Mouse (Mus musculus) lung, postnatal 25 days (tissue): ENCODE data around the gene Cpn2.
A peak's percentile ranks its signal among the peaks of the same experiment; 100 is the strongest.

ENCODE experiments used
- DNase-seq: peaks from one replicate; pipeline ENCODE4 v3.0.0; 2022; ENCODE audit warnings: low spot score

The Cpn2 gene

DNA sequence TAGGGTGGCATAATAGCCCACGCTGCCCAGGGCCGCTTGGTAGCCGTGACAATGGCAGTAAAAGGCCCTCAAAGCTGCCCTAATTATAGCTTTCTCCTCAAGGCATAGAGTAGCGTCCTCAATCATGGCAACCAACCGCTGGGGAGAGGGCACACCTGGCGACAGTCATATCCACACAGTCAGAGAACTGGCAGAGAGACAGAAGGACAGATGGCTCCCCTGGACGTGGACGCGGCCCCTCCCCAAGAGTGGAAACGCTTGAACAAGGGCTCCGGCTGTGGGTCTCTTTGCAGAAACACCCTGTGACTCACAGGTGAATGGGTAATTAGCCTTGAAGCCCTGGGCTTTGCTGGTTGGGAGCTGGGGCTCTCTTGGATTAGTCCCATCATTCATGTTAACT is 11.1 kb upstream of the Cpn2 start:
- no peak for DNase-seq

DNA sequence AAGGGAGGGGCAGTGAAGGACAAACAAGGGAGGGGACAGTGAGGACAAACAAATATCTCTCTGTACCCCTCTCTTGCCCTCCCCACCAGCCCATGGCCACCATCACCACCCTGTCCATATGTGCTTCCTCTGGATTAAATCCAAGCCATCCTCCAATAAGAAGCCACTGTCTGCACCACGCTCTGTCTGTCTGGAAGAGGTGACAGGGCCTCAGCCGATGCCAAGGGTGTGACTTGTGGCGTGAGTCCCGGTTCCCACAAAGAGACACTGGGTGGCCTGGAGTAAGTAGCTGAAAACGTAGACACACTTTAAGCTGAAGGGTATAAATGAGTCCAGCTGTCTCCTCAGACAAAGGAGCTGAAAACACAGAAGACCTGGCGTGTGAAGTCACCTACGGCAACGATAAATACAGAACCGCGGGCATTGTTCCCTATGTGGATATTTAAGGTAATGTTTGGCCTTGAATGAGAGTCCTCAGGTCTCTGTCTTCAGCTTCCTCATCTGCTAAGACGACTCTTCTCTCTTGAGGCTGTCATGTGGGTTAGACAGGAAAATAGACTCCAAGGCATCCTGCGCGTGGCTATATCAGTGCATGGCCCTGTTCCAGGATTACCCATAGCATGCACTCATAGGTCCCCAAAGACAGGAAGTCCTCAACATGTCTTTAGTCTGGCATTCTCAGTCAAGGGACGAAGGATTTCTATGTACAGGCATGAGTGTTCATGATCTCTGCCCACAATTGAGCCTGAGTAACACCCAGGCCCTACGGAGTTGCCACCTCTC is 8.4 kb upstream of the Cpn2 start:
- DNase-seq: no peak

DNA sequence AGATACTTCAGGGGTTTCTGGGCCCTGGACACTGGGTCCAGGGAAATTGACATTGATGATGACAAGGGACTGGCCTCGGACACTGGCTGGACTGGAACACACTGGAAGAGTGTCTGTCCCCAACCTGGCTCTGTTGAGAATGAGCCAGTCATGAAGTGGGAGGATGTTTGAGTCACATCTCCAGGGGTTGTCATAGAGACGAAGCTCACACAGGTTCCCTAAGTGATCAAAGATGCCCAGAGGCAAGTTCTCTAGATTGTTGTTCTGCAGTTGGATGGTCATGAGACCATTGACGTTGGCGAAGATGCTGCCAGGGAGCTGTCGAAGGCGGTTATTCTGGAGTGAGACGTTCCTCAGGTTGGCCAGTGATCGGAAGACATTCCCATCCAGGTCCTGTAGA is 5.8 kb upstream of the Cpn2 start:
- no peak for DNase-seq

DNA sequence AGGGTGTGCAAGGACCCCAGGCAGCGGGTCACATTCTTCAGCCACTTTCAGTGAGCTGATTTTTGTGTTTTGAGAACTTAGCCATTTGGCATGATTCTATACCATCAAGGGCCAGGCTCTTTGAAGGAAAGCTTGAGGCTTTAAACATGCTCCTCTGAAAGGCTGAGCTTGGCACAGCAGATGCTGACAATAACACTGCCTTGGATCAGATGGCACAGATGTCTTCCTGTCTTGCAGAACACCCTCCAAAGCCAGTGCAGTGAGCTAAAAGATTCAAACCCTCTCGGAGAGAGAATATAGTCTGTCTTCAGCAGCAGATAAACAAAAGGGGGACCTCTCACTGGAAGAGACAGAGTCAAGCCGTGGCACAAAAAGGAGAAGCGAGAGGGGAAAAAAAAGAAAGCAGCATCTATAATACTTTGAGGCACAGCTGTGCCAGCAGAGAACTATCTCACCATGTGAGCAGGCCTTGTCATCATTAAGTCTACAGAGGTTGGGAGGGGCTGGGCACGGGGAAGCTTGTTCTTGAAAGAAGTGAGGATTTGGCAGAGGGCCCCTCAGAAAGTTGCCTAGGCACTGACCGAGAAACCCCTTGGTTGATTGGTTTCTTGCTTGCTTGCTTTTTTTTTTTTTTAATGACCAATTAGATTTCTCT is 4.8 kb upstream of the Cpn2 start:
- no peak for DNase-seq

DNA sequence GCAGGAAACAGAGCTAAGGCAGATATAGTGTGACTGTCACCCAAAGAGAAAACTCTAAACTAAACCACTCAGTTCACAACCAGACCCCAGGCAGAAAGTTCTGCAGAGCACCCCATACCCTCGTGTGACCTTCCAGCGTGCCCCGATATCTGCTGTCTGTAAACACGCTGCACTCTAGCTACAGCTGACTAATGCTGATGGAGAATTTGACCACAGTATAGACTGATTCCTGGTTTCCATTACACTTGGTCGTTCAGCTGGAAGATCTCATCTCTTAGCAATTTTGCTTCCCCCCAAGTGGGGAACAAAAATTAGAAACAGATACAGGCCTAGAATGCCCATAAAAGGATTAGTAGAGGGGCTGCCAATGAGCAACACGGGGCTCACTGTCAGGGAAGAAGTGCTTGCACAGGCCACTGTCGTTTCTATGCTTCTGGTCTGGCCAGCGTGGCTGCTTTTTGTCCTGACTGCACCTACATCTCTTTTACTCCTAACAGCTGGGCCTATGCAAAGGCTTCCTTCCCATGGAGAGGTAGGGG is 4.0 kb upstream of the Cpn2 start:
- DNase-seq: no peak

DNA sequence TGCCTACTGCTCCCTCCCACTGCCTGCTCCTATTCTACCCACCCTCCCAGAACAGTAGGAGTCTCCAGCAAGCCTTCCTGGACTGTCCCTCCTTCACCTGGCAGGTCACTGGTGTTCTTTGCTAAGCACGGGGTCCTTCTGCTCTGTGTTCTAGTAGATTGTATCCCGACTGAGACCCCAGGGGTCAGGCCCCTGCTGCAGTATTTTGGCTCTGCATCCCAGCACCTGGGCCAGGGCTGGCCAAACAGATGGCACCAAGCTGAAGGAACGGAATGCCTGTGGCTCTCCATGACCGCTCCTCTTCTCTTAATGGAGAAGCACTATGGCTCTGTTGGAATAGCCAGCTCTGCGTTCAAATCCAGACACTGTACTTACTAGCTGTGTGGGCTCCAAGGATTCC is 738 bp downstream of the Cpn2 start:
- DNase-seq: no peak

DNA sequence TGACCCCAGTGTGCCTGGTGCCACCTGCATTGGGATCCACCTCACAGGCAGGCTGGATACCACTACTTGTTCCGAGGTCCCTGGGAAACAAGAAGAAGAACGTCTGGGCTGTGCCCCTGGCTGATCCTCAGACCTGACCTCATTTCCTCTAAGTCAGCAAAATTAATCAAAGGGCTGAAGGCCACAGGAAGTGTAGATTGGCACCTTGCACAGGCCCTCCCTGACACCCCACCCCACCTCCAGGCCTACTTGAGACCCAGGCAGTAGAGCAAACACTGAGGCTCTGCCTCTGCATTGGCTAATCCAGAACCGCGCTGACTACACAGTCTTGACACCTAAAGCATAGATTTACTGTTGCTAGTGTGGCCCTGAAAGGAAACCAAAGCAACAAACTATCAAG is 1.7 kb downstream of the Cpn2 start:
- DNase-seq: no peak

DNA sequence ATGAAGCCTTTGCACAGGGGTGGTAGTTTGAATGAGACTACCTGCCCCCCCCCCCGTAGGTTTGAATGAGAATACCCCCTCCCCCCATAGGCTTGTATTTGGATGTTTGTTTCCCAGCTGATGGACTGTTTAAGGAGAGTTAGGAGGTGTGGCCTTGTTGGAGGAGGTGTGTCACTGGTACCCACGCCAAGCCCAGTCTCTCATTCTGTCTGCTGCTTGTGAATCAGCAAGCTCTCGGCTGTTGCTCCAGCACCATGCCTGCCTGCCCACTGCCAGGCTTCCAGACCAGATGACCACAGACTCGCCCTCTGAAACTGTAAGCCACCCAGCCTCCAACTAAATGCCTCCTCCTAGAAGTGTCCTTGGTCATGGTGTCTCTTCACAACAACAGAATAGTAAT is 4.1 kb downstream of the Cpn2 start:
- DNase-seq: no peak

DNA sequence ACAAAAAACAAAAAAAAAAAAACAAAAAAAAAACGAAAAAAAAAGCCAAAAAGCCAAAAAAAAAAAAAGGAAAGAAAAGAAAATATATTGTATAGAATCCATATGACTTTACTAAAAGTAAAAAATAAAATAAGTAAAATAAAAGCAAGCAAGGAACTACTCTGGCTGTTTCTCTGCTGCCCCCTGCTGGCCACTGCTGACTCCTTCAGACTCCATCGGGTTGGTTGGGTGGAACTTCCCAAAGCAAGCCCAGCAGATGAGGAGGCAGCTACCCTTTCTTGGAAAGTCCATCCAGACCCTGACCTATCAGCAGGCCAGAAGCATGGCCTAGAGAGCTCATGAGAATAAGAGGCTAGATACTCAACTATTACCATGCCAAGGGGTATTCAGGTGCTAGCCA is 4.6 kb downstream of the Cpn2 start:
- peak; percentile 66 for DNase-seq

DNA sequence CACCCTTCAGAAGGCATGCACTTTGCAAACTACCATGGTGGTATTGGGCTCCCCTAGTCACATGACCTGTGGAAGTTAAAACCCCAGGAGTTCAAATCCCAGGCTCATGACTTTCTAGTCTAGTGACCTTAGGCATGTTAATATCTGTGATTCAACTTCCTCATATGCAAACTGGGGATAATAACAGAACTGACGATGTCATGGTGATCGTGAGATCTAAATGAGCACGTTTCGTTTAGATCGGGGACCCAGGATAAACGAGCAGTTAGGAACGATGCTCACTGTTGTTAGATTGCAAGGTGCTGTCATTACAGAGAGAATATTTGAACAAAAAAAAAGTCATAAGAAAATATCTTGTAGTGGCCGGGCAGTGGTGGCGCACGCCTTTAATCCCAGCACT is 5.1 kb downstream of the Cpn2 start:
- no peak for DNase-seq

DNA sequence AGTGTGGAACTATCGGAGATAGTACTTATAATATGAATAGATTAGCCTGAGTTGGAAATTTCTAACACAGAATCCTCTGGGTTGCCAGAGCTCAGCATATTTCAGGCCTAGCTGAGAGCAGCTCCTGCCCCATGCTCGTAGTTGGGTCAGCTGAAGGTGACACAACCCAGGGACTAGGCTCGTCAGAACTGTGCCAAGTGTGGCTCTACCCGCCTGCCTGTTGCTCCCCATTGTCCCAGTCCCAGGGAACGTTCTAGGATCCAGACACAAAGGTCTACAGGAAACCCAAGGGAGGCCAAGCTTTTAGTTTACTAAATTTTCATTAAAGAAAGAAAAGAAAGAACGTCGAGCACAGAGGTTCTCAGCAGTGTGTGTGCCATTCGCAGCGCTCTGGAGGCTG is 6.0 kb downstream of the Cpn2 start:
- DNase-seq: no peak

DNA sequence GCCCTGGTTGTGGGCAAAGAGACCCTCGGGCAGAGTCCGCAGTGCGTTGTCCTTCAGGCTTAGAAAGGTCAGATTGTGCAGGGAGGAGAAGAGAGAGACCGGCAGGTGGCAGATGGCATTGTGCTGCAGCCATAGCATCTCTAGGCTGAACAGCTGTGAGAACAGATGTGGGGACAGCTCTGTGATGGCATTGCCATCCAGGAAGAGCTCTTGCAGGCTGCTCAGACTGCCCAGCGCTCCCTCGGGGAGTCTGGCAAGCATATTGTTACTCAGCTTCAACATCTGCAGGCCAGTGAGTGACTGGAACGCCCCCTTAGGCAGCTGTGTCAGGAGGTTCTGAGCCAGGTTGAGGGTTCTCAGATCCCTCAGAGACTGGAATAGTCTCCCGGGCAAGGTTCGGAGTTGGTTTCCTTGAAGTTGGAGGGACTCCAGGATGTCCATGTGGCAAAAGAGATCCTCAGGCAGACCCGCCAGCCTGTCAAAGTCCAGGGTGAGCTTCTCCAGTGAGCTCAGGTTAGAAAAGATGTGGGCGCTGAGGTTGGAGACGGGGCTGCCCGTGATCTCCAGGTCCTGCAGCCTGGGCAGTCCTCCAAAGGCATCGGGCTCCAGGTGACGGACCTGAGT is 7.2 kb downstream of the Cpn2 start:
- no peak for DNase-seq

DNA sequence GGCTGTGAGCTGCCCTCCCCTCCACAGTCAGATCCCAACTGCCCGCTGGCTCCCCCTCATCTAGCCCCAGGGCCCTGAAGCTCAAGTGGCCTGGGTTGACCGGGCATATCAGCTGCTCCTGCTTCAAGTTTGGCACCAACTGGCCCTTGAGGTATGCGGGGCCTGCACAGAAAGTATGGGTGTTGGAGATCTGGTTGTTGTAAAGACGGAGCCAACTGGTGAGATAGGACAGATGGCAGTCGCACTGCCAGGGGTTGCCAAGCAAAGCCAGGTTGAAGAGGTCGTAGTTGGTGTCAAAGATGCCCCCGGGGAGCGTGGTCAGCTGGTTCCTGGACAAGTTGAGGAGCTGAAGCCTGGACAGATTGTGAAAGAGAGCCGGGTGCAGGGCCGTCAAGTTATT is 7.9 kb downstream of the Cpn2 start:
- DNase-seq: no peak

DNA sequence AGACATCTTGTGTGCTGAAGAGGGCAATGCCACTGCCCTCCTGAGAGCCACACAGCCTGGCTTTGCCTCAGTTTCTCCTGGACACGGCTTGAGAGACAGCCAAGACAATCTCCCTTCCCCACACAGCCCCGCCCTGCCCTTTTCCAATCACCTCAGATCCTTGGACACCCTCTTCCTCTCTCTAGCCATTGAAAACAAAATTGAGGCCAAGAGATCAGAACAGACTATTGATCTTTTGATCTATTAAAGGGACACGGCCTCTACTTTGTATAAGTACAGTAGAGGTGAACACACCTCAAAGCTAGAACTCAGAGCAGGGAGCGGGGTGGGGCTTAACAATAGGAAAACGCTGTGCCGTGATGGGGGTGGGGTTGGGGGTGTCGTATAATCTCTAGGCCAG is 8.9 kb downstream of the Cpn2 start:
- DNase-seq: no peak

DNA sequence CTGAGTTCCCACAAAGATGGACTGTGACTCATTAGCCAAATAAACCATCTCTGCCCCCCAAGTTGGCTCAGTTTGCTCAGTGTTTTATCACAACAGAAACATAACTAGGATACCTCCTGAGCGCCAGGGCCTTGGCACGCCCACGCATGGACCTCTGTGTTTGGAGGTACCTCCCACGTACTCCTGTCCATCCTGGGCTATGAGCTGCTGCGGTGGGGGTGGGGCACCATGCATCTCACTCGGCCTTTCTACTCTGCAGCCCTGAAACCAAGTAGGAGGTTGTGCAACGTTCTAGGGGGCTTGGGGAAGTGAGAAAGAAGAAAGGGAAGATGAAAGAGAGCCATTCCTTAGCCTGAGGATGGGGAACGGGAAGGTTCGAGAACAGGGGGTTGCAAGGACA is 9.6 kb downstream of the Cpn2 start:
- DNase-seq: no peak

DNA sequence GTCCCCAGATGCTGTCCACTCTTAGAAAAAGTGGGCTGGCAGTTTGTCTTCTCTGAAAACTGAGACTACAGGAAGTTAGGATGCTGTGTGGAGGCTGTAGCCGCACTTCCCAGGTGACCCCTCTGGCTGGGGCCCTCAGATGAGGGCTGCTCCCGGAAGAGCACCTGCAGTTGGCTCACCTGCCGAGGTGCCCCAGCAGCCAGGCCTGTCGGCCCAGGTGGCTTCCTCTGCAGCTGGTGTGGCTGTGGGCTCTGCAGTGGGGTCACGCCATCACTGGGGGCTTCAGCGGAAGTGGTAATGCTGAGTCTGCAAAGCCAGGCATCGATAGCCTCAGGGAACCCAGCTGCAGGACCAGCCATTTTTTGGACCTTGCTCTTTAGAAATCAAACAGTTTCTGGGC is 12.2 kb downstream of the Cpn2 start:
- DNase-seq: no peak

DNA sequence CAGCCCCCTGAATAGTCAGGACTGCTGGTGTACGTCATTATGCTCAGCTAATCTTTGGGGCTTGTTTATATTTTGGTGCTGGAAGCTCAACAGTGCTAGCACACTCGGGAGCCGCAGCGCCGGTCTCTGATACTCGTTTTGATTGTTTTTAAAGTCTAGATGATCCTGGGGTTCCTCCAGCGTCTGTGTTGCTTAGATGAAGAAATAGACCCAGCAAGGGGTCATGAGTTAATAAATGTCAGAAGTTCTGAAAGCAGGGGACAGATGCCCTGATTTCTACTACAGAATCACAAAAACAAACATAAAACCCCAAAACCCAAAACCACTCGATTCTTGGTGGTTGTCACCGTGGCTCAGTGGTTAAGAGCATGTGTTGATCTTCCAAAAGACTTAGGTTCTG is 13.4 kb downstream of the Cpn2 start:
- DNase-seq: no peak

DNA sequence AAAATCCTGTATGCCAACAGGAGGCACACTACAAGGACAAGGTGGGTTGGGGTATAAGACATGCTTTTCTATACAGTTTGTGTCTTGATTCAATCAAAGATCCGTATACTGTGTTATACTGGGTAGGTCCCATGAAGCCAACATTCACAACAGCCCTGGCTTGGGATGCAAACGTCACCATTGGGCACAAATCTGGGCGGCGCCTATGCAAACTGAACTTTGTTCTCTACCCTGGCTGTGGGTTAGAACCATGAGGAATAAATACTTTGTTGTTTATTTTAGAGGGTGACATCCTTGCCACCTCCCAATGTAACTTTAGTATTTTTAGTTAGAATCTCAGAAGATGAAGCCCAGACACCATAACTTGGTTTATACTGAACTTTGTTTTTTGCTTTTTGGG is 13.9 kb downstream of the Cpn2 start:
- DNase-seq: no peak

DNA sequence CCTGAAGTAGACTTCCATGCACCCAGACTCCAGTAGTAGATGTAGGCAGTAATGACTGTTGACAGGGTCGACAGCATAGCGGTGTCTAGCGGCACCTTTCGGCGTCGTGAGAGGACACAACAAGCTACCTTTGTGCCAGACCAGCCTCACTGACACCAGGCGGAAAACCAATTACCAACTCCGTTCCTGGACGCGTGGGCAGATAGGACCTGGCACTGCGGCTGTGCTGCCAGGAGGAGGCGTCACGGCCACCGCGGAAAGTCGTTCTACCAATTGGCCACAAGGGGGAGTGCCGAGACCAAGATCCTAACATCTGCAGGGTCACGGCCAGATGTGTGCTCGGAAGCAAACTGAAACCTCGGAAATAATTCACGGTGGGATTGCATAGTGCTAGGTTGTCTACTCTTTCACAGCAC is 15.3 kb downstream of the Cpn2 start:
- DNase-seq: peak; percentile 77

DNA sequence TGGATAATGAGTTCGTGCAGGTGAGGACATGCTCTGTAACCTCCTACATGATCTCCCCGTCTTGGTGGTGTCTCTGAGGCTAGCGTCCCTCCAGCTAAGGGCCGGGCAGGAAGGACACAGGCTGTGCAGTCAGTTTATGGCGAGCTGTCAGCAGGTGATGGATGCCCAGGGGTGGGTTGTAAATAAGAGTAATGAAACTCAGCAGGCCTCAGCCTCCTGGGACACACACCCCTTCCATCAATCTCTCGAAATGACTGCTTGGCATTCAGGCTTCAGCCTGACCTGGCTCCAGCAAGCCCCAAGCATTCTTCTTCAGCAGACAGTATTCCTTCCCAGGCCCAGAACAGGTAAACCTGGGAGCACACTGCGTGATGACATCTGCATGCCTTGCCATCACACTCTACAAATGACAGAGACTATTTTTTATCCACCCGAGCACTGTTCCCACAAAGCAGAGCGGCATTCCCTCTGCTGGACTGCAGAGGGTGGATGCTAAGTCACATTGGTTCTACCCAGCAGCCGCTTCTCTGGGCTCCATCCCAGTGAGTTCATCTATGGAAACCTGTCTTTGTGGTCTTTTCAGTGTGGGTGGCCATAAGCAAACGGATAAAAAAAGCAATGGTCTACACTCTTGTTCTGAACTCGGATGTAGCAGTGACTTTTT is 23.1 kb downstream of the Cpn2 start:
- no peak for DNase-seq

DNA sequence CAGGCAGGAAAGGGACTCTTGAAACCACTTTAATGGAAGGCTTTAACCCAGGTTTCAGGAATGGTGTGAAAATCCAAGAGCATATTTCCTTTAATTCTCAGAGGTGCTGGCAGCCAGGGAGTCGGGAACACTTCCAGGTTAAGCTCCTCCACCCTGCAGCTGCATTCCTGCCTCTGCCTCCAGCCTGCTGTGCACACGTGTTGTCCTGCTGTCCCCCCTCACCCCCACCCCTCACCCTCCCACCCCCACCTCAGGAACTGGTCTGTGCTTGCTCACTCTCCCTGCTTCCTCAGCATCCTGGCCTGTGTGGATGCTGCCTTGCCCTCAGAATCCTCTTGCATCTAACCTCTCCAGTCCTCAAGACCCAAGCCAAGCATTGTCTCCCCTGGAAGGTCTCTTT is 25.7 kb downstream of the Cpn2 start:
- DNase-seq: no peak

DNA sequence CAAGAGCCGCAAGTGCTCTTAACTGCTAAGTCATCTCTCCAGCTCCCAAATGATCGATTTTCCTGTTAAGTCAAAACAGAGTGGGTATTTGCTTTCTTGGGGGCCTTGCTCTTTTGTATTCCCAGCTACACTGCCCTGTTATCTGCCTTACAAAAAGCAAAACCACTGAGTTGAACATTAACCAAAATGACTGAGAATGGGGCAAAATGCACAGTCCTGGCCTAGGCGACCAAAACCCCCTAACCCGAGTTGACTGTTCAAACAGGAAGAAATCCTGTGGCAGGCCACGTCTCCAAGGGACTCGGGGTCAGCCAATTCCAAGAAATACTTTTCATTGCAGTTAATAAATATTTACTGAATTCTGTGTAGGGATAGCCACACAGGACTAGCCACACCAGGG is 28.5 kb downstream of the Cpn2 start:
- DNase-seq: no peak
